Mouse (Mus musculus): ENCODE data around the gene Pxylp1.

DNA sequence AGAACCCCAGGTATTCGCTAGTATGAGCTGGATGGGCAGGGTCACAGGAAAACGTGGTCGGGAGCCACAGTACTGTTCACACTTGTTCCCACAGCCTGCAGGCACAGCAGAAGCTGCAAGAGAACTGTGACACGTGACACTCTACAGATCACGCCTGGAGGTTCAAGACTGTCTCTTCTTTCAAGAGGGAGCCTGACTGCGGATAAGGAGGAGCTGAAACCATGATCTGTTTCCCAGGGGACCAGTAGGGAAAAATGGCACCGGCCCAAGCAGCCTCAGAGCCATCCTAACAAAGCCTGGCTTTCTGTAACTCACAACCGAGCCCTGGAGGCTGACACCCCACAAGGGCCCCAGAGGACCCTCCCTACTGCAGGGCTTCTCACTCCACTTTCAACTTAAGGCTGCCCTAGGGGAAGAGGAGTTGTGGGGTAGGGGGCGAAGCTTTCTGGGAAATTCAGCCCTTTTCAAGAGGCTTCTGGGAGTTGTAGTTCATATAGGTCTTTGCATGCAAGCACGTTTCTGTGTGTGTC, 97.0 kb downstream of the Pxylp1 start:
- TF ChIP-seq POLR2A (IDR thresholded peaks at IDR 0.05; ENCODE audit: borderline replicate concordance, low read depth, low read length) (no peak), CTCF (IDR thresholded peaks at IDR 0.05; ENCODE audit: low read depth, low read length) (no peak)

All from bone marrow macrophage, adult 2 months (primary cell).